Mouse (Mus musculus) MEL (cell line): ENCODE measurements at regions not wholly inside any gene's neighbourhood (a gene's known extent, or its start where the extent isn't known, plus 50 kb on each side); places are given as distances from the start of the nearest gene placed in this dataset.
A peak's percentile ranks its signal among the peaks of the same experiment; 100 is the strongest.

Experiments used
- DNase-seq: peaks from one replicate; pipeline ENCODE4 v3.0.0; 2011; ENCODE audit warnings: low read depth, low spot score
- H3K27ac ChIP-seq: 2 replicates; pipeline ENCODE4 v1.5.1; 2012; ENCODE audit warnings: low read depth, mild to moderate bottlenecking, control low read depth, low read length, moderate library complexity; ENCODE audit not compliant: control insufficient read depth
- H3K27me3 ChIP-seq, 2 experiments: fragments of 150-350 bp in 1 of 2; sonication (generic) in 1 of 2; 2 replicates each; pipeline ENCODE4 v1.6.1; 2012; ENCODE audit warnings: low read length in 2 of 2, mild to moderate bottlenecking in 2 of 2, improper control_type of control experiment in 1 of 2, moderate library complexity in 1 of 2; ENCODE audit not compliant: insufficient read depth in 2 of 2, control insufficient read depth in 1 of 2
- H3K36me3 ChIP-seq, 2 experiments: 2 replicates each; pipeline ENCODE4 v1.6.1; 2012 to 2014; ENCODE audit warnings: low read length in 2 of 2, improper control_type of control experiment in 1 of 2, inconsistent platforms in 1 of 2, mild to moderate bottlenecking in 1 of 2; ENCODE audit not compliant: insufficient read depth in 2 of 2, control insufficient read depth in 1 of 2
- H3K4me1 ChIP-seq, 2 experiments: fragments of 150-350 bp in 1 of 2; sonication (generic) in 1 of 2; 2 replicates each; pipeline ENCODE4 v1.6.1; 2012; ENCODE audit warnings: low read length in 2 of 2, improper control_type of control experiment in 1 of 2, mild to moderate bottlenecking in 1 of 2; ENCODE audit not compliant: insufficient read depth in 2 of 2, control insufficient read depth in 1 of 2
- H3K4me3 ChIP-seq, 2 experiments: fragments of 150-350 bp in 1 of 2; sonication (generic) in 1 of 2; 2 replicates each; pipeline ENCODE4 v1.5.1; 2012; ENCODE audit warnings: low read depth in 2 of 2, low read length in 2 of 2, mild to moderate bottlenecking in 2 of 2, moderate library complexity in 2 of 2, control low read depth in 1 of 2, improper control_type of control experiment in 1 of 2; ENCODE audit not compliant: control insufficient read depth in 1 of 2, insufficient read depth in 1 of 2
- H3K79me2 ChIP-seq: 2 replicates; pipeline ENCODE4 v1.6.1; 2012; ENCODE audit warnings: mild to moderate bottlenecking, low read length, moderate library complexity; ENCODE audit not compliant: control insufficient read depth, poor library complexity, insufficient read depth
- H3K9ac ChIP-seq: 2 replicates; pipeline ENCODE4 v1.6.1; 2012; ENCODE audit warnings: low read depth, mild to moderate bottlenecking, control low read depth, low read length, moderate library complexity; ENCODE audit not compliant: control insufficient read depth, poor library complexity, severe bottlenecking
- H3K9me3 ChIP-seq: fragments of 150-350 bp; sonication (generic); replicated peaks from 2 replicates; pipeline ENCODE4 v1.6.1; 2012; ENCODE audit warnings: mild to moderate bottlenecking, low read length, improper control_type of control experiment, moderate library complexity; ENCODE audit not compliant: insufficient read depth
- BHLHE40 ChIP-seq: IDR thresholded peaks from 2 replicates; pipeline ENCODE4 v1.6.1; 2012; ENCODE audit warnings: low read depth, mild to moderate bottlenecking, inconsistent platforms, low read length, improper control_type of control experiment, borderline replicate concordance
- CTCF ChIP-seq, 3 experiments: IDR thresholded peaks in 2 of 3; conservative IDR thresholded peaks in 1 of 3; 2 replicates each; pipeline ENCODE4 v1.5.1; 2011 to 2012; ENCODE audit warnings: low read length in 3 of 3, low read depth in 2 of 3, mild to moderate bottlenecking in 2 of 3, improper control_type of control experiment in 1 of 3, inconsistent platforms in 1 of 3, mixed read lengths in 1 of 3, moderate library complexity in 1 of 3; ENCODE audit not compliant: control insufficient read depth in 1 of 3, insufficient read depth in 1 of 3, poor library complexity in 1 of 3, severe bottlenecking in 1 of 3
- ELF1 ChIP-seq: IDR thresholded peaks from 2 replicates; pipeline ENCODE4 v1.6.1; 2014; ENCODE audit warnings: low read depth, mild to moderate bottlenecking, inconsistent platforms, low read length, improper control_type of control experiment, moderate library complexity
- EP300 ChIP-seq, 2 experiments: IDR thresholded peaks; 2 replicates each; pipeline ENCODE4 v1.6.1; 2011; ENCODE audit warnings: improper control_type of control experiment in 2 of 2, low read length in 2 of 2, low read depth in 1 of 2, mild to moderate bottlenecking in 1 of 2
- KAT2A ChIP-seq: conservative IDR thresholded peaks from 2 replicates; pipeline ENCODE4 v1.6.1; 2012; ENCODE audit warnings: low read depth, low read length, improper control_type of control experiment, inconsistent platforms
- MAFK ChIP-seq: IDR thresholded peaks from 2 replicates; pipeline ENCODE4 v1.6.1; 2011; ENCODE audit warnings: low read depth, mild to moderate bottlenecking, low read length, improper control_type of control experiment, borderline replicate concordance
- MAZ ChIP-seq: IDR thresholded peaks from 2 replicates; pipeline ENCODE4 v1.6.1; 2012; ENCODE audit warnings: low read depth, mild to moderate bottlenecking, inconsistent platforms, low read length, improper control_type of control experiment
- MEF2A ChIP-seq: IDR thresholded peaks from 2 replicates; pipeline ENCODE4 v1.6.1; 2014; ENCODE audit warnings: low read depth, mild to moderate bottlenecking, inconsistent platforms, low read length, improper control_type of control experiment; ENCODE audit not compliant: poor library complexity, insufficient replicate concordance, severe bottlenecking; ENCODE audit errors: extremely low read depth
- MXI1 ChIP-seq: IDR thresholded peaks from 2 replicates; pipeline ENCODE4 v1.6.1; 2011; ENCODE audit warnings: mild to moderate bottlenecking, low read depth, low read length, improper control_type of control experiment
- POLR2AphosphoS2 ChIP-seq: IDR thresholded peaks from 2 replicates; pipeline ENCODE4 v1.6.1; 2011; ENCODE audit warnings: low read length, improper control_type of control experiment
- RAD21 ChIP-seq: IDR thresholded peaks from 2 replicates; pipeline ENCODE4 v1.6.1; 2011; ENCODE audit warnings: mild to moderate bottlenecking, low read depth, low read length, improper control_type of control experiment
- RCOR1 ChIP-seq: IDR thresholded peaks from 2 replicates; pipeline ENCODE4 v1.6.1; 2012; ENCODE audit warnings: low read depth, mild to moderate bottlenecking, inconsistent platforms, low read length, improper control_type of control experiment
- SMC3 ChIP-seq: IDR thresholded peaks from 2 replicates; pipeline ENCODE4 v1.6.1; 2011; ENCODE audit warnings: low read depth, low read length, improper control_type of control experiment
- TAL1 ChIP-seq: IDR thresholded peaks from 2 replicates; pipeline ENCODE4 v1.6.1; 2012; ENCODE audit warnings: mild to moderate bottlenecking, inconsistent platforms, low read length, moderate library complexity, mixed read lengths
- UBTF ChIP-seq: IDR thresholded peaks from 2 replicates; pipeline ENCODE4 v1.6.1; 2012; ENCODE audit warnings: low read depth, mild to moderate bottlenecking, inconsistent platforms, low read length, improper control_type of control experiment, moderate library complexity, borderline replicate concordance; ENCODE audit not compliant: insufficient read depth
- USF1 ChIP-seq: IDR thresholded peaks from 2 replicates; pipeline ENCODE4 v1.6.1; 2014; ENCODE audit warnings: low read depth, mild to moderate bottlenecking, inconsistent platforms, low read length, improper control_type of control experiment, moderate library complexity
- ZNF384 ChIP-seq: IDR thresholded peaks from 2 replicates; pipeline ENCODE4 v1.6.1; 2012; ENCODE audit warnings: low read depth, mild to moderate bottlenecking, inconsistent platforms, low read length, improper control_type of control experiment

GRCm38 (mm10) chr10:9013549-9013925, 127.7 kb upstream of the Sash1 start:
- H3K4me1 ChIP-seq = no peaks in the 10 kb centered on the region
- H3K9me3 ChIP-seq = no peaks in the 10 kb centered on the region
- no peak overlapping the region for H3K9ac ChIP-seq
- no peak overlapping the region for H3K4me3 ChIP-seq
- no peaks in the 10 kb centered on the region for H3K36me3 ChIP-seq
- TF ChIP-seq ZNF384 (no peak), UBTF (no peak), ELF1 (no peak), KAT2A (no peak), MAFK (no peak), TAL1 (no peak), POLR2AphosphoS2 (no peak), MAZ (no peak)
- no peaks in the 10 kb centered on the region for H3K27me3 ChIP-seq
- no peaks in the 10 kb centered on the region for H3K79me2 ChIP-seq
- no peak for DNase-seq
- H3K27ac ChIP-seq = no peak overlapping the region

DNA sequence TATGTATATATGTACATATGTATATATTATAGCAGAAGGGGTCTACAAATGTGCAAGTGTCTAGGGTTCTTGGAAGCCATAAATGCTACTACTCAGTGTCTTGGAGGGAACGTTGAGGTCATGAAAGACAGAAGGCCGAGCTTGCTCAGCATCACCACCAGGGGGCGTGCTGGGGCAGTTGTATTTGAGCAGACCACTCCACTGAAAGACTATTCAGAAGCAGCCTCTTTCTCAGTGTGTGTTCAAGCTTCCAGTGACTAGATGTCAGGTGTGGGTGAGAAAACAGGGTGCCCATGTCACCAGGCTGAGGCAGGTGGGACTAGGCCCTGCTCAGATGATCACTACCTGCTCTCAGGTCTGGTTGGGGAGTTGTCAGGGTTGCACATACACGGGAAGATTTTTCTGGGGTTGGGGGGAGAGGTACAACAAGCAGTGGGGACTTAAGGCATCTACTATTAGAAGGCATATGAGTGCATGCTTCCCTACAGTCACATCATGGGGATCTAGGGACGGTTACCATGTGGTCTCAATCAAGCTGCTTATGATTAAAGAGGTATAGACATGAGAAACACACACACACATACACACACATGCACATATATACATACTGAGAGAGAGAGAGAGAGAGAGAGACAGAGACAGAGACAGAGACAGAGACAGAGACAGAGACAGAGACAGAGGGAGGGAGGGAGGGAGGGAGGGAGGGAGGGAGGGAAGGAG, 127.1 kb upstream of the Sash1 start:
- no peaks in the 10 kb centered on the region for H3K9me3 ChIP-seq
- peak; percentile 14 for DNase-seq
- H3K79me2 ChIP-seq = no peaks in the 10 kb centered on the region
- no peak overlapping the region for H3K4me3 ChIP-seq
- H3K4me1 ChIP-seq = no peaks in the 10 kb centered on the region
- no peaks in the 10 kb centered on the region for H3K36me3 ChIP-seq
- H3K27me3 ChIP-seq = no peaks in the 10 kb centered on the region
- TF ChIP-seq RAD21 (peak; percentile 3), BHLHE40 (no peak), SMC3 (peak; percentile 26), MEF2A (no peak), RCOR1 (no peak), MXI1 (no peak), USF1 (no peak), EP300 (IDR thresholded peaks at IDR 0.05; ENCODE audit: low read depth in 1 of 2, low read length in 2 of 2) (no peak), CTCF (IDR thresholded peaks at IDR 0.05 in 2 of 3, conservative IDR thresholded peaks at IDR 0.05 in 1 of 3; ENCODE audit: control insufficient read depth in 1 of 3, insufficient read depth in 1 of 3, low read depth in 2 of 3, low read length in 3 of 3, poor library complexity in 1 of 3, severe bottlenecking in 1 of 3) (peak; percentile 31 to 67 (median 39); a peak in 5 of 6 replicates)
- no peak overlapping the region for H3K9ac ChIP-seq
- no peak overlapping the region for H3K27ac ChIP-seq
